Mouse (Mus musculus): ENCODE measurements around the gene Fhad1. TPM values are rescaled to one million over a fixed set of nuclear protein-coding genes. Genes with fewer than 3 reads are reported as not detected.
A peak's percentile ranks its signal among the peaks of the same experiment; 100 is the strongest.
"Not testable (repeated sequence)": the region's sequence is repeated elsewhere in the genome, so short reads cannot be mapped to it uniquely, and the experiment has no call there.

The Fhad1 gene
- polyA plus RNA-seq, 1 experiment from 2014 or later: 1.4 TPM

DNA sequence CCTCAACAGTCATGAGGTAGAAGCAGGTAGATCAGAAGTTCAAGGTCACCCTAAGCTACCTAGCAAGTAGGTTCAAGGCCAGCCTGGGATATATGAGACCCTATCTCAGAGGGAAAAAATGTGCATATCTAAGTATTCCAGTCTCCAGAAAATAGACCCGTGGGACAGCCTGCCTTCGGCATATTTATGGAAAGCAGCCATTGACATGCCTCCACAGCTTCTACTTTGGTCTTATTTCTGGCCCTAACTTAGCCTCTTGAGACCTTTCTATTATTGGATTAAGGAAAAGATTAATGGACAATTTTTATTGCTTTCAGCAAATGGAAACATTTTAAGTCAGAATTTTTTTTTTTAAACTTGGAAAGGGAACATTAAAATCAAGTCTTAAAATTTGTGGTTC, 12.1 kb upstream of the Fhad1 start:
- Histone ChIP-seq H3K4me2 (no peak overlapping the region), H3K36me3 (peaks cover 17% of the 10 kb centered on the region), H3K27me3 (no peaks in the 10 kb centered on the region), H3K27ac (no peak overlapping the region), H3K4me1 (peaks cover 5% of the 10 kb centered on the region; the same call in 1 of the 2 replicates), H3K9ac (no peak overlapping the region), H3K4me3 (replicated peaks) (no peak overlapping the region), H3K9me3 (replicated peaks) (no peaks in the 10 kb centered on the region)
- 63% methylated on average over 2 of the region's 2 CpGs for WGBS
- no peak for ATAC-seq (replicated peaks; ENCODE audit: low FRiP score)

DNA sequence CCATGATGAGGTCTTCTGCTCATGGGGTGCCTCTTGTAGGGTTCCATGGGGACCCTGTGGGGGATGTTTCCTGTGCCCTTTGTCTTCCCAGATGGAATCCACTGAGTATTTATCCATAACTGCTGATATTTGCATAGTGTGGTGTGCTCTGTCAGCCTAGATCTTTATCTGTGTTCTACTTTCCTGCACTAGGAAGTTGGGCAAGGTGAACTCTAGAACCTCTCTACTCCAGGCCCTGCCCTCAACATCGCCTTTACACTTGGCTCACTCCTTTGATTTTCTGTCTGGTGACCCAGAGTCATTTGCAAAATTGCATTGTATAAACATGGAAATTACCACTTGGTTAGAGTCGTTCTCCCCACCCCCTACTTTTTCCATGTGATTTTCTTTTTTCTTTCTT, 9.7 kb upstream of the Fhad1 start:
- no peak overlapping the region for H3K9ac ChIP-seq
- no peaks in the 10 kb centered on the region for H3K36me3 ChIP-seq
- no peak overlapping the region for H3K4me3 ChIP-seq (replicated peaks)
- 91% methylated on average over 2 of the region's 2 CpGs for WGBS
- no peak overlapping the region for H3K27ac ChIP-seq
- no peak for ATAC-seq (replicated peaks; ENCODE audit: low FRiP score)
- no peak overlapping the region for H3K4me2 ChIP-seq
- no peaks in the 10 kb centered on the region for H3K9me3 ChIP-seq (replicated peaks)
- H3K27me3 ChIP-seq: no peaks in the 10 kb centered on the region
- H3K4me1 ChIP-seq: peaks cover 5% of the 10 kb centered on the region; the same call in 1 of the 2 replicates

DNA sequence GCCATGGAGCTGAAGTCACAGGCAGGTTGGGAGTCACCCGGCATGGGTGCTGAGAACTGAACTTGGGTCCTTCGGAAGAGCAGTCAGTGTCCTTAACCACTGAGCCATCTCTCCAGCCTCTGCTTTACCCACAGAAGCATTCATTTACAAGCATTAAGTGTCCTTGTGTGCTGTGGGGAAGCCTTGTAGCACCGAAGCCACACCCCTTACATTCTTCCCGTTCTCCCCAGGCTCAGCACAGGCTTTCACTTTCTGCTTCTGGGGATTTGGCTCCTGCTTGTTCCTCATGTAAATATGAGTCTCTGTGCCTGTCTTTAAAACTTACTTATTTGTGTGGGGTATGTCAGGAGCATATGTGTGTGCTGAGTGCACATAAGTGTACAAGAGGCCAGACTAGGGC, 8.3 kb upstream of the Fhad1 start:
- Histone ChIP-seq H3K27ac (no peak overlapping the region), H3K4me2 (no peak overlapping the region), H3K4me1 (peaks cover 6% of the 10 kb centered on the region), H3K9me3 (replicated peaks) (no peaks in the 10 kb centered on the region), H3K9ac (no peak overlapping the region), H3K4me3 (replicated peaks) (no peak overlapping the region), H3K27me3 (no peaks in the 10 kb centered on the region), H3K36me3 (no peaks in the 10 kb centered on the region)
- no peak for ATAC-seq (replicated peaks; ENCODE audit: low FRiP score)
- WGBS: 77% methylated on average over 4 of the region's 4 CpGs

DNA sequence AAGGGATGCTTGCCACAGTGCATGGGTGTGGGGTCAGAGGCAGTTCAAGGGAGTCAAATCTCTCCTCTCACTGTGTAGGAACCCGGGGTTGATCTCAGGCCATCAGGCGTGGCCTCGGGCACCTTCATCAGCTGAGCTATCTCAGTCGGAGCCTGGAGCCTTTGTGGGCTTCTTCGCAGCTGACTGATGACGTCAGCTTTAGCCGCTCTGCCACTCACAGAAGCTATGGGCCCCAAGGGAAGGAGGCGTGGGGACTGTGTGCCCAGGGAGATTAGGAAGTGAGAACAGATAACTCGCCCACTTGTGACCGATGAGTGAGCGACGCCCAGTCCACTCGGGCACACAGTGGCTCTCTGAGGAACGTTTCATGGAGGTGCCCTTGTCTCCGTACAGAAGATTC, 2.8 kb upstream of the Fhad1 start:
- H3K4me1 ChIP-seq: peaks cover 34% of the 10 kb centered on the region
- no peak overlapping the region for H3K27ac ChIP-seq
- ATAC-seq (replicated peaks; ENCODE audit: low FRiP score): peak; percentile 19; the same call in 1 of the 2 replicates
- no peaks in the 10 kb centered on the region for H3K36me3 ChIP-seq
- no peak overlapping the region for H3K9ac ChIP-seq
- H3K9me3 ChIP-seq (replicated peaks): no peaks in the 10 kb centered on the region
- peak overlapping the region; percentile 2; the same call in 1 of the 2 replicates for H3K4me2 ChIP-seq
- H3K27me3 ChIP-seq: peaks cover 31% of the 10 kb centered on the region
- H3K4me3 ChIP-seq (replicated peaks): no peak overlapping the region
- WGBS: 44% methylated on average over 15 of the region's 15 CpGs

DNA sequence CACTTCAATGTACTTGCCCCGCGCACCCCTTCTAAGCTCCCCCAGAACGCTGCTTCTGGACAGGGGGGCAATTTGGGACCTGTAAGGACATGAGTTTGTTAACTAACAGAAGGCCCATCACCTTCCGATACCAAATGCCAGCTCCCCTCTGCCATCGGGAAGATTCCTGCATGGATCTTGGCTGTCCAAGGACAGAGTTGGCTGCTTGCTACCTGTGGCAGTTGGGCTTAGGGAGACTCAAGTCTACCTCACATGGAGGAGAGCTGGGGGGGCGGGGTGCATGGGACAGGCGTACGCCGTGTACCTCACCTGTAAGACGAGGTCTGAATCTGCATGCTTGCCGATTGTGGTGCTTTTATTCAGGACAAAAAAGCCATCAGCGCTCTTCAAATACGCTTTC, 3.6 kb downstream of the Fhad1 start:
- WGBS: 92% methylated on average over 13 of the region's 13 CpGs
- Histone ChIP-seq H3K9me3 (replicated peaks) (no peaks in the 10 kb centered on the region), H3K4me1 (peaks cover 39% of the 10 kb centered on the region), H3K36me3 (no peaks in the 10 kb centered on the region), H3K4me2 (no peak overlapping the region), H3K27ac (no peak overlapping the region), H3K9ac (no peak overlapping the region), H3K4me3 (replicated peaks) (no peak overlapping the region), H3K27me3 (peaks cover 31% of the 10 kb centered on the region)
- ATAC-seq (replicated peaks; ENCODE audit: low FRiP score): no peak

DNA sequence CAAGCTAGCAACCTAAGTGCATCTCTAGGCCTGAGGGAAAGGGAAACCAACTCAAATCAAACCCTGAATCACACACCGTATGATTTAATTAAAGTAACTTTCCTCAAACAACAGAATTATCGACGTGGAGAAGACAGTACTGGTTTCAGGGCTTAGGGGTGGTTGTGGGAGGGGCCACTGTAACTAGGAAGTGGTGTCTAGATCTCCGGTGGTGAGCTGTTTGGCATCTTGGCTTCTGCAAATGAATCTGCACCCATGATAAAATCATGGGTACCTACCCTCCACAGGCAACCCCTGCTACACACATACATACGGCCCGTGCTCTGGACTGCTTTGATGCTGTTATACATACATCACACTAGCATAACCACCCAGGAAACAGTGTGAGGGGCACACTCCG, 4.4 kb downstream of the Fhad1 start:
- H3K9me3 ChIP-seq (replicated peaks): no peaks in the 10 kb centered on the region
- peaks cover 32% of the 10 kb centered on the region for H3K4me1 ChIP-seq
- WGBS: 74% methylated on average over 7 of the region's 7 CpGs
- ATAC-seq (replicated peaks; ENCODE audit: low FRiP score): no peak
- H3K4me2 ChIP-seq: no peak overlapping the region
- peaks cover 24% of the 10 kb centered on the region for H3K27me3 ChIP-seq
- H3K4me3 ChIP-seq (replicated peaks): no peak overlapping the region
- H3K27ac ChIP-seq: no peak overlapping the region
- no peaks in the 10 kb centered on the region for H3K36me3 ChIP-seq
- H3K9ac ChIP-seq: no peak overlapping the region

DNA sequence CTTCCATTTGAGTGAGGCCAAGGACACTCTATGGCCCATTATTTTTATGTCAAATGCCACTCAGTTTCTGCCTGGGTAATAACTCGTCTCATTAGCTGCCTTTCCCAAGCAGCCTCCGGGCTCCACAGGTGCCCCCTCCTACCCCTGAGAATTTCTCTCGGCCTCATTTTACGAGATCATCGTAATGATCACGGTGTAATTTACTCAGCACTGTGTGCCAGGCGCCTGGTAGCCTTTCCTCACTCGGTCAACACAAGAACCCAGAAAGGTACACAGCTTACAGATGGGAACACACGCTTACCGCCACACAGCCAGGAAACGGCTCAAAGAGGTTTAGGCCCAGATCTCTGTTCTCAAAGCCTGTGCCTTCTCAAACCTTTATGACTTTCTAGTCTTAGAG, 6.7 kb downstream of the Fhad1 start:
- 48% methylated on average over 11 of the region's 11 CpGs for WGBS
- ATAC-seq (replicated peaks; ENCODE audit: low FRiP score): no peak
- no peak overlapping the region for H3K9ac ChIP-seq
- H3K4me2 ChIP-seq: no peak overlapping the region
- no peaks in the 10 kb centered on the region for H3K36me3 ChIP-seq
- peaks cover 11% of the 10 kb centered on the region for H3K27me3 ChIP-seq
- no peak overlapping the region for H3K27ac ChIP-seq
- H3K4me1 ChIP-seq: peaks cover 17% of the 10 kb centered on the region; the same call in 1 of the 2 replicates
- H3K4me3 ChIP-seq (replicated peaks): no peak overlapping the region
- no peaks in the 10 kb centered on the region for H3K9me3 ChIP-seq (replicated peaks)

DNA sequence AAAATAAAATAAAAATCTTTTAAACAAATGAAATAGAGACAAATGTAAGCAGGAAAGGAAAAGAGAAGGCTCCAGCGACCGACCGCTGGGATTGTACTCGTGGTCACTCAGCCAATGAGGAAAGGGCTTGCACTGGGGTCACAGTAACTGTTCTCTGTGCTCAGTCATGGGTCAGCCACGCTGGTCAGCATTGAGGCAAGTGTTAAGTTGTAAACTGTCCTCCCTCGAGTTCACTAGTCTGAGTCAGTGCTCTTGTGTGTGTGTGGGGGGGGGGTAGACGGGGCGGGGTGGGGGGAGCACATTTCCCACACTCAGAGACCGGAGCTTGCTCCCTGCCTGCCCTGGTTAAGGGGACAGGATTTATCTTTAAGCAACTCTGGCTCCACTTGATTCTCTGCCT, 14.3 kb downstream of the Fhad1 start:
- H3K27ac ChIP-seq: peak overlapping the region; percentile 66
- H3K27me3 ChIP-seq: no peaks in the 10 kb centered on the region
- no peak overlapping the region for H3K9ac ChIP-seq
- H3K4me3 ChIP-seq (replicated peaks): no peak overlapping the region
- WGBS: 22% methylated on average over 9 of the region's 9 CpGs
- no peaks in the 10 kb centered on the region for H3K9me3 ChIP-seq (replicated peaks)
- peak; percentile 64 for ATAC-seq (replicated peaks; ENCODE audit: low FRiP score)
- peaks cover 17% of the 10 kb centered on the region for H3K4me1 ChIP-seq
- no peak overlapping the region for H3K4me2 ChIP-seq
- H3K36me3 ChIP-seq: no peaks in the 10 kb centered on the region

DNA sequence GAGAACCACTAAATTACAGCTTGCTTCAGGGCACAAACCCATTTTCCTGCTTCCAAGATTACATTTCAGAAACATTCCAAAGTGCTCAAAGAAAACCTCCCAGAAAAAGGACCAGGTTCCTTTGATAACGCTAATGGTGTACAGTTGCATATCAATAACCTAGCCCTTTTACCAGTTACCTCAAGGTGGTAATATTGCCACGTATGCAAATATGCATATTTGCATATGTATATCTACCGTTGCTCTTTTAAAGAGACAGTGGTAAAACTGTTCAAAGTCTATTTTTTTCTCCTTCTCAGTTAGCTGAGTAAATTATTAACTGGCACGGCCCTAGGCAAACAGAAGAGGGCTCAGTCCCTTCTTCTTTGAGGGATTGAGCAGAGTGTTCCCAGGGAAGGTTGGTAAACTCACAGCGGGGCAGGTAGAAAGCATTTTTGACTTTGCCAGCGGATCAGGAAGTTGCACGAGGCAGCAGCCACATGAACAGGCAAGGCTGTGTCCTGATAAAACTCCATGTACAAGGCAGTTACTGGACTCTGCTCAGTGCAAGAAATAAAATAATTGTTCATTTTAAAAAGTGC, 15.3 kb downstream of the Fhad1 start:
- H3K4me3 ChIP-seq (replicated peaks): no peak overlapping the region
- peak overlapping the region; percentile 85 for H3K27ac ChIP-seq
- ATAC-seq (replicated peaks; ENCODE audit: low FRiP score): 0 out of 2 replicates have a peak, but pooled peaks have one; percentile 27
- H3K4me2 ChIP-seq: no peak overlapping the region
- H3K4me1 ChIP-seq: peaks cover 17% of the 10 kb centered on the region
- 49% methylated on average over 7 of the region's 7 CpGs for WGBS
- H3K36me3 ChIP-seq: no peaks in the 10 kb centered on the region
- no peaks in the 10 kb centered on the region for H3K9me3 ChIP-seq (replicated peaks)
- H3K9ac ChIP-seq: no peak overlapping the region
- no peaks in the 10 kb centered on the region for H3K27me3 ChIP-seq

DNA sequence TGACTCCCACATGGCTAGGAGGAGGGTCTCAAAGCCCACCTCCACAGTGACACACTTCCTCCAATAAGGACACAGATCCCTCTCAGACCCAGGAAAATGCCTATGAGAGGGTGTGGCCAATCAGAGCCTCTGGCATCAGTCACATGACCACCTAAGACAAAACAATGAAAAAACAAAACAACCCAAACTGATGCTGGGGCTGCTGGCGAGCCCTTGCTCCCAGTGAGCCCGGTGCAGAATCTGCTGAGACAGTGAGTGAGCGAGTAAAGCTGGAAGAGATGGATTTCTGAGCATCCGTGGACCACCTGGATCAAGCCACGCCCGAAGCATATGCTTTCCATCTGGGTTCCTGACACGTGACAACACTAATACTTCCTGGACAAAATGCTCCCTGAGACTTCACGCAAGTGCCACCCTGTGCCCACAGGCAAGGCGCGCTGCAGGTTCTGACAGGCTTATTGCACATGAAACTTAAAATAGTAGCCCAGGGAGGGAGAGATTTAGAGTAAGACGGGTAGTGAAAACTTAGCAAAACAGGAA, 16.5 kb downstream of the Fhad1 start:
- H3K9me3 ChIP-seq (replicated peaks): no peaks in the 10 kb centered on the region
- H3K27me3 ChIP-seq: no peaks in the 10 kb centered on the region
- 31% methylated on average over 11 of the region's 11 CpGs for WGBS
- H3K27ac ChIP-seq: peak overlapping the region; percentile 64; the same call in 1 of the 2 replicates
- H3K36me3 ChIP-seq: no peaks in the 10 kb centered on the region
- 0 out of 2 replicates have a peak, but pooled peaks have one; percentile 33 for ATAC-seq (replicated peaks; ENCODE audit: low FRiP score)
- H3K4me3 ChIP-seq (replicated peaks): peak overlapping the region; percentile 38
- H3K4me1 ChIP-seq: peaks cover 17% of the 10 kb centered on the region
- peak overlapping the region; percentile 57 for H3K4me2 ChIP-seq
- no peak overlapping the region for H3K9ac ChIP-seq

DNA sequence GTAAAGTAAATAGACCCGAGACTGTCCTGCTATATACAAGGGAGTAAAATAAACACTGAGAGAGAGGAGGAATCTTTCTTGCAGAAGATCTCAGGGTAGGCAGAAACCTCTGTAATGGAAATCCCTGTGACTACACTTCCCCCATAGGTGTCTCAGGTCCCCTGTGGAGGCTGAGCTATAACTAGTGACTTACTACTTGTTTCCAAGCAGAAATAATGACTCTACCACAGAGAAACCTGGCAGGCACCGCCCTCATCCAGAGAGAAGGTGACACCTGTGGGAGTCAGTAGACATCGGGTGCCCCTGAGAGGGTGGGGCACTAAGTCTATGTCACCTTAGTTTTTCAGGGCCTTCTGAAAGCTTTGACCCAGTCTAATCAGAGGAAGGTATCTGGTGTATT, 18.0 kb downstream of the Fhad1 start:
- 65% methylated on average over 3 of the region's 3 CpGs for WGBS
- Histone ChIP-seq H3K9ac (no peak overlapping the region), H3K27ac (no peak overlapping the region), H3K9me3 (replicated peaks) (no peaks in the 10 kb centered on the region), H3K4me3 (replicated peaks) (no peak overlapping the region), H3K36me3 (no peaks in the 10 kb centered on the region), H3K4me2 (no peak overlapping the region), H3K4me1 (peaks cover 17% of the 10 kb centered on the region), H3K27me3 (no peaks in the 10 kb centered on the region)
- no peak for ATAC-seq (replicated peaks; ENCODE audit: low FRiP score)

DNA sequence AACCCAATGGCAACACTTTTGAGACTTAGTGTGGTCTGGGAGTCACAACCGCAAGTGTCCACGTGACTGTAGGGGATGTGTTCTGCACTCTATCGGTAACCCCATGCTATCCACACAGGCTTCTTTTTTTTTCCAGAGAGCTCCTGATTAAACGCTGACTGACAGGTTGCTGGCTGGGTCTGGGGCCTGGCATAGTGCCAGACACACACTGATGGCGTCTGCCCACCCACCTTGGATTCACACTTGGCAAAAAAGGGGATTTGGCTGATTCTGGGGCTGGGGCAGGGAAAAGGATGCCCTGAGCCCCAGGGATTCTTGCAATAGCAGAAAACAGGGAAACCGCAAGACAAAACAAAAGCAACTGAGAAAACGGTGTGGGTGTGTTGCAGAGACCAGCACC, 18.8 kb downstream of the Fhad1 start:
- Histone ChIP-seq H3K4me2 (no peak overlapping the region), H3K9ac (no peak overlapping the region), H3K36me3 (no peaks in the 10 kb centered on the region), H3K9me3 (replicated peaks) (no peaks in the 10 kb centered on the region), H3K27me3 (no peaks in the 10 kb centered on the region), H3K27ac (no peak overlapping the region), H3K4me1 (peaks cover 17% of the 10 kb centered on the region), H3K4me3 (replicated peaks) (no peak overlapping the region)
- WGBS: 80% methylated on average over 7 of the region's 7 CpGs
- ATAC-seq (replicated peaks; ENCODE audit: low FRiP score): no peak

DNA sequence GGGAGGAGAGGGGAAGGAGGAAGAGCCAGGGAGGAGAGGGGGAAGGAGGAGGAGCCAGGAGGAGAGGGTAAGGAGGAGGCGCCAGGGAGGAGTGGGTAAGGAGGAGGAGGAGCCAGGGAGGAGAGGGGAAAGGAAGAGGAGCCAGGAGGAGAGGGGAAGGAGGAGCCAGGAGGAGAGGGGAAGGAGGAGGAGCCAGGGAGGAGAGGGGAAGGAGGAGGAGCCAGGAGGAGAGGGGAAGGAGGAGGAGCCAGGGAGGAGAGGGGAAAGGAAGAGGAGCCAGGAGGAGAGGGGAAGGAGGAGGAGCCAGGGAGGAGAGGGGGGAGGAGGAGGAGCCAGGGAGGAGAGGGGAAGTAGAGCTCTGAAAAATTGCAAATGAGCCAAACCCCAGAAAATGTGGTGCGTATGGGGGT, 20.8 kb downstream of the Fhad1 start:
- ATAC-seq (replicated peaks; ENCODE audit: low FRiP score); H3K4me1 ChIP-seq: not testable (repeated sequence)
- 62% methylated on average over 2 of the region's 2 CpGs for WGBS

More for the DNA sequence above, 20.8 kb downstream of the Fhad1 start:
- not testable (repeated sequence) for H3K27me3 ChIP-seq; H3K9ac ChIP-seq; H3K4me3 ChIP-seq (replicated peaks); H3K36me3 ChIP-seq; H3K4me2 ChIP-seq; H3K9me3 ChIP-seq (replicated peaks); H3K27ac ChIP-seq

All from kidney, embryonic 15.5 days (tissue).